Mouse (Mus musculus) liver, postnatal 0 days (tissue): Measurements from ENCODE around the gene Gm49721. TPM values are rescaled to one million over a fixed set of nuclear protein-coding genes. Genes with fewer than 3 reads are reported as not detected.

Experiments
- polyA plus RNA-seq: library from polyadenylated mRNA; unstranded; fragments of >200 nt; fragmentation: Nextera tagmentation; extraction: Ambion mirVana; gene quantifications from 2 replicates; pipeline ENCODE4 v1.2.1, GENCODE M21; 2015

The Gm49721 gene
- polyA plus RNA-seq, 1 experiment from 2014 or later = 0.06 TPM

Other genes starting within 250 kb of the Gm49721 start
- gene Ezr, start 196.1 kb upstream of the Gm49721 start, polyA plus RNA-seq = 32.0 and 34.8 TPM in 2 replicates
- gene Rsph3b, start 30.2 kb upstream of the Gm49721 start, polyA plus RNA-seq = 13.2 and 14.5 TPM in 2 replicates
- 9.2 and 9.6 TPM in 2 replicates for gene Tagap1, start 17.7 kb upstream of the Gm49721 start, polyA plus RNA-seq
- gene Rnaset2b, start 8.3 kb upstream of the Gm49721 start, polyA plus RNA-seq = 161 and 182 TPM in 2 replicates
- 0.17 and 0.39 TPM in 2 replicates for gene Gm1604a, start 46.7 kb downstream of the Gm49721 start, polyA plus RNA-seq
- 1.2 and 1.5 TPM in 2 replicates for gene Rps6ka2, start 191.2 kb downstream of the Gm49721 start, polyA plus RNA-seq